Mouse (Mus musculus): ENCODE data around the gene Nudt22. TPM values are rescaled to one million over a fixed set of nuclear protein-coding genes. Genes with fewer than 3 reads are reported as not detected.

Nudt22 gene
- polyA plus RNA-seq (2015; fragmentation: Nextera tagmentation; extraction: Ambion mirVana), result 21.0 and 24.9 TPM in 2 replicates

- TF ChIP-seq EP300 (IDR thresholded peaks at IDR 0.05) (no peak; the same call in 1 of the 2 replicates), CTCF (IDR thresholded peaks at IDR 0.05) (no peak)
- DNase-seq (ENCODE audit: low spot score) (peak; percentile 96), ATAC-seq (peak; percentile 83)
- Histone ChIP-seq H3K4me2 (replicated peaks; ENCODE audit: low read depth, low read length) (peak within 1 kb of the TSS; percentile 72), H3K4me3 (ENCODE audit: low read depth, low read length) (peak within 1 kb of the TSS; percentile 48), H3K36me3 (ENCODE audit: insufficient read depth, low read length) (no peaks in the 10 kb centered on the region), H3K27ac (ENCODE audit: low read length) (peak within 1 kb of the TSS; percentile 62), H3K9me3 (ENCODE audit: low read length) (no peaks in the 10 kb centered on the region), H3K27me3 (replicated peaks; ENCODE audit: insufficient read depth, low read length) (no peaks in the 10 kb centered on the region), H3K9ac (replicated peaks; ENCODE audit: low read depth) (peak within 1 kb of the TSS; percentile 48), H3K4me1 (ENCODE audit: insufficient read depth, low read depth, low read length) (peaks cover 21% of the 10 kb centered on the region; the same call in 1 of the 2 replicates)
- 0% methylated on average over 22 of the region's 24 CpGs for WGBS
Measured at GRCm38 (mm10) chr19:6996006-6996405, at the start of gene Nudt22, which contains the start of gene Trpt1. Gene Nudt22, minus strand, starts transcription at chr19:6996117. Gene Trpt1, plus strand, starts transcription at chr19:6996131.

GRCm38 (mm10) chr19:7044706-7045105 is 48.8 kb upstream of the Nudt22 start:
- H3K27me3 ChIP-seq (replicated peaks; ENCODE audit: insufficient read depth, low read length), result no peaks in the 10 kb centered on the region
- H3K27ac ChIP-seq (ENCODE audit: low read length), result no peak overlapping the region
- no peak overlapping the region for H3K4me2 ChIP-seq (replicated peaks; ENCODE audit: low read depth, low read length)
- no peak for DNase-seq (ENCODE audit: low spot score)
- H3K9me3 ChIP-seq (ENCODE audit: low read length), result no peaks in the 10 kb centered on the region
- no peaks in the 10 kb centered on the region for H3K4me1 ChIP-seq (ENCODE audit: insufficient read depth, low read depth, low read length)
- no peak overlapping the region for H3K9ac ChIP-seq (replicated peaks; ENCODE audit: low read depth)
- TF ChIP-seq CTCF (IDR thresholded peaks at IDR 0.05), result no peak
- no peak for TF ChIP-seq EP300 (IDR thresholded peaks at IDR 0.05)
- 46% methylated on average over 4 of the region's 4 CpGs for WGBS
- H3K36me3 ChIP-seq (ENCODE audit: insufficient read depth, low read length), result no peaks in the 10 kb centered on the region
- no peak for ATAC-seq
- no peak overlapping the region for H3K4me3 ChIP-seq (ENCODE audit: low read depth, low read length)

GRCm38 (mm10) chr19:7044279-7044678 is 48.4 kb upstream of the Nudt22 start:
- no peaks in the 10 kb centered on the region for H3K36me3 ChIP-seq (ENCODE audit: insufficient read depth, low read length)
- H3K27me3 ChIP-seq (replicated peaks; ENCODE audit: insufficient read depth, low read length), result no peaks in the 10 kb centered on the region
- no peaks in the 10 kb centered on the region for H3K4me1 ChIP-seq (ENCODE audit: insufficient read depth, low read depth, low read length)
- DNase-seq (ENCODE audit: low spot score) (no peak), ATAC-seq (no peak)
- H3K9me3 ChIP-seq (ENCODE audit: low read length), result no peaks in the 10 kb centered on the region
- H3K4me2 ChIP-seq (replicated peaks; ENCODE audit: low read depth, low read length), result no peak overlapping the region
- H3K9ac ChIP-seq (replicated peaks; ENCODE audit: low read depth), result no peak overlapping the region
- H3K27ac ChIP-seq (ENCODE audit: low read length), result no peak overlapping the region
- TF ChIP-seq CTCF (IDR thresholded peaks at IDR 0.05) (no peak), EP300 (IDR thresholded peaks at IDR 0.05) (no peak)
- WGBS, result 52% methylated on average over 4 of the region's 4 CpGs
- no peak overlapping the region for H3K4me3 ChIP-seq (ENCODE audit: low read depth, low read length)

GRCm38 (mm10) chr19:7041171-7041570 is 45.3 kb upstream of the Nudt22 start:
- DNase-seq (ENCODE audit: low spot score), result no peak
- no peak for TF ChIP-seq CTCF (IDR thresholded peaks at IDR 0.05)
- TF ChIP-seq EP300 (IDR thresholded peaks at IDR 0.05), result no peak
- H3K4me2 ChIP-seq (replicated peaks; ENCODE audit: low read depth, low read length), result peak overlapping the region; percentile 67; the same call in 1 of the 2 replicates
- H3K27ac ChIP-seq (ENCODE audit: low read length), result 0 out of 2 replicates have a peak overlapping the region, but pooled peaks have one; percentile 94
- H3K9me3 ChIP-seq (ENCODE audit: low read length), result no peaks in the 10 kb centered on the region
- H3K9ac ChIP-seq (replicated peaks; ENCODE audit: low read depth), result no peak overlapping the region
- H3K4me1 ChIP-seq (ENCODE audit: insufficient read depth, low read depth, low read length), result no peaks in the 10 kb centered on the region
- no peak overlapping the region for H3K4me3 ChIP-seq (ENCODE audit: low read depth, low read length)
- no peaks in the 10 kb centered on the region for H3K36me3 ChIP-seq (ENCODE audit: insufficient read depth, low read length)
- no peak for ATAC-seq
- 87% methylated on average over 2 of the region's 2 CpGs for WGBS
- no peaks in the 10 kb centered on the region for H3K27me3 ChIP-seq (replicated peaks; ENCODE audit: insufficient read depth, low read length)

- Histone ChIP-seq H3K9me3 (ENCODE audit: low read length) (no peaks in the 10 kb centered on the region), H3K4me1 (ENCODE audit: insufficient read depth, low read depth, low read length) (no peaks in the 10 kb centered on the region), H3K36me3 (ENCODE audit: insufficient read depth, low read length) (no peaks in the 10 kb centered on the region), H3K9ac (replicated peaks; ENCODE audit: low read depth) (peak overlapping the region; percentile 50), H3K4me2 (replicated peaks; ENCODE audit: low read depth, low read length) (peak overlapping the region; percentile 67), H3K27me3 (replicated peaks; ENCODE audit: insufficient read depth, low read length) (no peaks in the 10 kb centered on the region), H3K27ac (ENCODE audit: low read length) (peak overlapping the region; percentile 94), H3K4me3 (ENCODE audit: low read depth, low read length) (peak overlapping the region; percentile 46)
- DNase-seq (ENCODE audit: low spot score), result no peak
- 15% methylated on average over 13 of the region's 13 CpGs for WGBS
- 0 out of 2 replicates have a peak, but pooled peaks have one; percentile 0 for ATAC-seq
- TF ChIP-seq EP300 (IDR thresholded peaks at IDR 0.05) (no peak), CTCF (IDR thresholded peaks at IDR 0.05) (no peak)
Measured at GRCm38 (mm10) chr19:7040637-7041130, 44.8 kb upstream of the Nudt22 start.

- DNase-seq (ENCODE audit: low spot score), result peak; percentile 100
- Histone ChIP-seq H3K27me3 (replicated peaks; ENCODE audit: insufficient read depth, low read length) (no peaks in the 10 kb centered on the region), H3K4me1 (ENCODE audit: insufficient read depth, low read depth, low read length) (no peaks in the 10 kb centered on the region), H3K4me2 (replicated peaks; ENCODE audit: low read depth, low read length) (peak within 1 kb of the TSS; percentile 82), H3K27ac (ENCODE audit: low read length) (peak within 1 kb of the TSS; percentile 94), H3K9ac (replicated peaks; ENCODE audit: low read depth) (peak within 1 kb of the TSS; percentile 64), H3K36me3 (ENCODE audit: insufficient read depth, low read length) (no peaks in the 10 kb centered on the region), H3K9me3 (ENCODE audit: low read length) (no peaks in the 10 kb centered on the region), H3K4me3 (ENCODE audit: low read depth, low read length) (peak within 1 kb of the TSS; percentile 75)
- TF ChIP-seq EP300 (IDR thresholded peaks at IDR 0.05) (peak; percentile 85), CTCF (IDR thresholded peaks at IDR 0.05) (peak; percentile 67)
- under 1% methylated on average over 46 of the region's 49 CpGs for WGBS
- peak; percentile 99 for ATAC-seq
Measured at GRCm38 (mm10) chr19:7039841-7040636, 44.1 kb upstream of the Nudt22 start, which contains the start of gene Stip1. Gene Stip1, minus strand, starts transcription at chr19:7039967.
